Mouse (Mus musculus): ENCODE measurements around the gene Map2k3. TPM values are rescaled to one million over a fixed set of nuclear protein-coding genes. Genes with fewer than 3 reads are reported as not detected.

The Map2k3 gene
- polyA plus RNA-seq (2012; rRNA removed; ENCODE audit: low replicate concordance), result 36.1 and 58.0 TPM in 2 replicates

GRCm38 (mm10) chr11:60931869-60932481, at the start of gene Map2k3:
TSS of gene Map2k3 (plus strand) at chr11:60932033.

DNA sequence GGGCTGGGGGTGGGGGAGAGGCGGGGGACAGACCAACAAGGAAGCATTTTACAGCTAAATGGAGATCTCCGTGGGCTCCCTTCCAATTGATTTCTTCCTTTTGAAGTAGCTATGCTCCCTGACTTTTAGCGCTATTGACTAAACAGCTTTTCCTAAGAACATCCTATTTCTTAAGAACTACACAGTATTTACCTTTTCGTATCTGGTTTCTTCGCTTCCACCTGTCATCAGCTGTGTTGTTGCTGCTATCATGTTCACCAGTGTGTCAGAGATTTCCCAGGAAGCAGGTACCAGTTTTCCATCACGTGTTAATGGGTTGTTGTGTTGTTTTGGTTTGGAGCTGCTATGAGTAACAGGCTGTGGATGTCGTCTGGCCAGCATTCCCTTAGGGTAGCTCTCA, 17.3 kb upstream of the Map2k3 start, which contains the start of gene Natd1:
Gene Natd1, minus strand, starts transcription at position 260 of the 400 bp plus-strand sequence.

Other genes with a start within 250 kb of the Map2k3 start
- gene Llgl1, start 232.3 kb upstream of the Map2k3 start, polyA plus RNA-seq (2012; rRNA removed; ENCODE audit: low replicate concordance), result 41.1 and 91.4 TPM in 2 replicates
- 210 and 237 TPM in 2 replicates for gene Flii, start 204.8 kb upstream of the Map2k3 start, polyA plus RNA-seq (2012; rRNA removed; ENCODE audit: low replicate concordance)
- 24.5 and 24.6 TPM in 2 replicates for gene Mief2, start 203.6 kb upstream of the Map2k3 start, polyA plus RNA-seq (2012; rRNA removed; ENCODE audit: low replicate concordance)
- 5.7 and 9.9 TPM in 2 replicates for gene Top3a, start 154.7 kb upstream of the Map2k3 start, polyA plus RNA-seq (2012; rRNA removed; ENCODE audit: low replicate concordance)
- 11.7 and 17.5 TPM in 2 replicates for gene Smcr8, start 154.5 kb upstream of the Map2k3 start, polyA plus RNA-seq (2012; rRNA removed; ENCODE audit: low replicate concordance)
- gene Shmt1, start 120.3 kb upstream of the Map2k3 start, polyA plus RNA-seq (2012; rRNA removed; ENCODE audit: low replicate concordance), result 9.0 and 20.1 TPM in 2 replicates
- gene Dhrs7b, start 101.4 kb upstream of the Map2k3 start, polyA plus RNA-seq (2012; rRNA removed; ENCODE audit: low replicate concordance), result 36.7 and 58.2 TPM in 2 replicates
- 76.5 and 83.6 TPM in 2 replicates for gene Tmem11, start 52.8 kb upstream of the Map2k3 start, polyA plus RNA-seq (2012; rRNA removed; ENCODE audit: low replicate concordance)
- gene Natd1, start 17.3 kb upstream of the Map2k3 start, polyA plus RNA-seq (2012; rRNA removed; ENCODE audit: low replicate concordance), result 54.2 and 62.5 TPM in 2 replicates
- gene Kcnj12, start 90.5 kb downstream of the Map2k3 start, polyA plus RNA-seq (2012; rRNA removed; ENCODE audit: low replicate concordance), result 0.26 and 0.51 TPM in 2 replicates
- gene Tnfrsf13b, start 194.7 kb downstream of the Map2k3 start, polyA plus RNA-seq (2012; rRNA removed; ENCODE audit: low replicate concordance), result 3.5 and 7.9 TPM in 2 replicates
- 38.7 and 79.2 TPM in 2 replicates for gene Usp22, start 243.0 kb downstream of the Map2k3 start, polyA plus RNA-seq (2012; rRNA removed; ENCODE audit: low replicate concordance)

Data from subcutaneous adipose tissue, adult 2 months (tissue).